Mouse (Mus musculus) forebrain, embryonic 12.5 days (tissue): ENCODE measurements around the gene Ifi206. TPM values are rescaled to one million over a fixed set of nuclear protein-coding genes. Genes with fewer than 3 reads are reported as not detected.
"Not testable (repeated sequence)": the region's sequence is repeated elsewhere in the genome, so short reads cannot be mapped to it uniquely, and the experiment has no call there.

Source experiments
- ATAC-seq: fragments of 200-750 bp; cut with Nextera tagmentation; 2 replicates; pipeline ENCODE4 v1.8.0; 2017; ENCODE audit warnings: moderate TSS enrichment; ENCODE audit not compliant: low FRiP score
- H3K27ac ChIP-seq: fragments of 300-500 bp; sonication (generic); 2 replicates; pipeline ENCODE4 v1.5.1; 2016; ENCODE audit warnings: mild to moderate bottlenecking
- H3K27me3 ChIP-seq: fragments of 300-500 bp; sonication (generic); 2 replicates; pipeline ENCODE4 v1.6.1; 2016; ENCODE audit warnings: mild to moderate bottlenecking
- H3K36me3 ChIP-seq: fragments of 300-500 bp; sonication (generic); replicated peaks from 2 replicates; pipeline ENCODE4 v1.6.1; 2016; ENCODE audit warnings: mild to moderate bottlenecking
- H3K4me1 ChIP-seq: fragments of 300-500 bp; sonication (generic); 2 replicates; pipeline ENCODE4 v1.6.1; 2016
- H3K4me2 ChIP-seq: fragments of 300-500 bp; sonication (generic); 2 replicates; pipeline ENCODE4 v1.6.1; 2016; ENCODE audit warnings: mild to moderate bottlenecking, moderate library complexity
- H3K4me3 ChIP-seq: fragments of 300-500 bp; sonication (generic); replicated peaks from 2 replicates; pipeline ENCODE4 v1.5.1; 2016; ENCODE audit warnings: mild to moderate bottlenecking
- H3K9ac ChIP-seq: fragments of 300-500 bp; sonication (generic); 2 replicates; pipeline ENCODE4 v1.6.1; 2016; ENCODE audit warnings: mild to moderate bottlenecking
- H3K9me3 ChIP-seq: fragments of 300-500 bp; sonication (generic); 2 replicates; pipeline ENCODE4 v1.6.1; 2016
- WGBS: fragments of 180-500 bp; shearing (Covaris S2); methylation state at CpG from one replicate; pipeline ENCODE4 v1.1.7; 2016; 5-methylcytosine and 5-hydroxymethylcytosine counted together
- polyA plus RNA-seq: library from polyadenylated mRNA; unstranded; fragments of >200 nt; fragmentation: Nextera tagmentation; extraction: Ambion mirVana; gene quantifications from 2 replicates; pipeline ENCODE4 v1.2.1, GENCODE M21; 2016

Gene Ifi206
- polyA plus RNA-seq, result not detected in 2 replicates

DNA sequence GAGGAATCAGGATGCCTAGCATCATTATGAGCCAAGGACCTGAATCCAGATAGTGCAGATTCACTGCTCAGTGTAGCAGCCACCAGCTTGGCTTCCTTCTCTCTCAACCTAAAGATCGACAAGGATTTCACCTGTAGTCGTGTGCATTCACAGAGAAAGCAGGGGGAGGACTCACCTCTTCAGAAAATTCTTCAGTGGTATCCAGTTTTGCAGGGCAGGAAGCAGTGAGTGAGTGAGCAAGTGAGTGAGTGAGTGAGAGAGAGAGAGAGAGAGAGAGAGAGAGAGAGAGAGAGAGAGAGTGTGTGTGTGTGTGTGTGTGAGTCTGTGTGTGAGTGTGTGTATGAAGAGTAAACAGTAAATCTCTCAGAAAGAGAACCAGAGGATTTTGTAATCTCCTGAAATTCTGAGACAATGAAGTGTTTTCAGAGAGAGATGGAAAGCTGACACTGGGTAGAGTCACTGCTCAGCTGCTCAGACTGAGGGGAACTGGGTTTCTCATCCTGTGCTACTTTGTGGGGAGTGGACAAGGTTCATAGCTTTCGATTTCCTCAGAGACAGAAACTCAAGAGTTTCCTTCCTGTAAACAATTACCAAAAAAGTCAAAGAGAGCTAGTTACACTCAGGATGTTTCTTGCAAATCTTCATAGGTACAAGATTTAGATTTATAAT lies at the start of gene Ifi206:
Gene Ifi206, minus strand, starts transcription at position 230 of the 669 bp plus-strand sequence.
- H3K4me2 ChIP-seq, H3K27me3 ChIP-seq, H3K9ac ChIP-seq, H3K9me3 ChIP-seq, H3K36me3 ChIP-seq, ATAC-seq, H3K27ac ChIP-seq, H3K4me3 ChIP-seq, H3K4me1 ChIP-seq: not testable (repeated sequence)
- 76% methylated on average over 3 of the region's 3 CpGs for WGBS

- not testable (repeated sequence) for H3K27ac ChIP-seq, H3K27me3 ChIP-seq, H3K4me2 ChIP-seq, H3K36me3 ChIP-seq, ATAC-seq, H3K9me3 ChIP-seq, H3K4me1 ChIP-seq, H3K4me3 ChIP-seq, H3K9ac ChIP-seq
- 96% methylated on average over 3 of the region's 3 CpGs for WGBS
Measured at GRCm38 (mm10) chr1:173535791-173536190, 45.0 kb upstream of the Ifi206 start, which contains the start of gene Ifi214. Ifi214 (minus strand) TSS chr1:173535957.

GRCm38 (mm10) chr1:173521452-173521851 lies 30.6 kb upstream of the Ifi206 start:
- Histone ChIP-seq H3K27ac (no peak overlapping the region), H3K36me3 (no peaks in the 10 kb centered on the region), H3K27me3 (no peaks in the 10 kb centered on the region), H3K9ac (no peak overlapping the region), H3K4me3 (no peak overlapping the region), H3K4me2 (no peak overlapping the region), H3K9me3 (no peaks in the 10 kb centered on the region), H3K4me1 (no peaks in the 10 kb centered on the region)
- no peak for ATAC-seq

DNA sequence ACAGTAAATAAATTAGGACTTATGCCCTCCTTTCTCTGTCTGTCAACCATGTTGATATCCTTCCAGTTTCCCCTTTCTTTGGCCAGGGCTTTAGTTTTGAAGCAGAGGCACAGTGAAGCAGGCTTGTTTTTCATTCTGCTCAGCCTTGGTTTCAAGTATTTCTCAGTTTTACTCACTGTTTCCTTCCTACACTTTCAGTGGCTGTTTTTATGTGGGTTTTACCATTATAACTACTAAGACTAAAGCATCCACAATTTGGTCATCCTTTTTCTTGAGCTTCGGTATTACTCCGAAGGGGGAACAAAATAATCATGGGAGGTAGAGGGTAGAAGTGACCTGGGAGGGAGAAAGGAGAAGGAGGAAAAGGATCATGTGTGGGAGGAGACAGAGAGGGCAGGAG lies 19.8 kb upstream of the Ifi206 start:
- 91% methylated on average over 2 of the region's 2 CpGs for WGBS
- not testable (repeated sequence) for H3K27me3 ChIP-seq, H3K9me3 ChIP-seq, H3K4me1 ChIP-seq, H3K4me2 ChIP-seq, H3K4me3 ChIP-seq, ATAC-seq, H3K27ac ChIP-seq, H3K9ac ChIP-seq, H3K36me3 ChIP-seq

GRCm38 (mm10) chr1:173491483-173491882 lies 642 bp upstream of the Ifi206 start:
- H3K27ac ChIP-seq, H3K4me1 ChIP-seq, H3K9me3 ChIP-seq, H3K4me2 ChIP-seq, H3K4me3 ChIP-seq, H3K36me3 ChIP-seq, H3K9ac ChIP-seq, H3K27me3 ChIP-seq, ATAC-seq: not testable (repeated sequence)

- ATAC-seq, H3K4me3 ChIP-seq, H3K4me2 ChIP-seq, H3K27me3 ChIP-seq, H3K9ac ChIP-seq, H3K36me3 ChIP-seq, H3K9me3 ChIP-seq, H3K27ac ChIP-seq, H3K4me1 ChIP-seq: not testable (repeated sequence)
- 88% methylated on average over 3 of the region's 3 CpGs for WGBS
Measured at GRCm38 (mm10) chr1:173481182-173481574, 9.7 kb downstream of the Ifi206 start.

GRCm38 (mm10) chr1:173480399-173481181 lies 10.3 kb downstream of the Ifi206 start:
- not testable (repeated sequence) for ATAC-seq, H3K9ac ChIP-seq, H3K4me1 ChIP-seq, H3K27ac ChIP-seq, H3K27me3 ChIP-seq, H3K4me2 ChIP-seq, H3K36me3 ChIP-seq, H3K9me3 ChIP-seq, H3K4me3 ChIP-seq
- WGBS, result 94% methylated on average over 5 of the region's 5 CpGs

DNA sequence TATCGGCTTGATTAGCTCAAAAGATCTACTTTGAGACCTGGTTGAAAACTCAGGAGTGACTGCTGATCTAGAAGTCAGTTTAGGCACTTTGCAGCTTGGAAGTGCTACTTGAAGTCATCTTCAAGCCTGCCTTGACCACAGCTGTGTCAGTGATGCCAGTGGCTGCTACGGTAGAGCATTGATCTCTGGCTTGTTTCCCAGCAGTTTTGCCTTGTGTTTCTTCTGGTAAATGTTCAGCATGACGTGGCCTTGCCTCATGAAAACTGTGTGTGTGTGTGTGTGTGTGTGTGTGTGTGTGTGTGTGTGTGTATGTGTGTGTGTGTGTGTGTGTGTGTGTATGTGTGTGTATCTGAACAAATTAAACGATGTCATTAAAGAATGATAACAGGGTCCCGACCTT lies 34.1 kb downstream of the Ifi206 start:
- no peak overlapping the region for H3K4me3 ChIP-seq
- no peak for ATAC-seq
- no peak overlapping the region for H3K9ac ChIP-seq
- H3K4me2 ChIP-seq, result no peak overlapping the region
- WGBS, result 92% methylated on average over 5 of the region's 5 CpGs
- H3K9me3 ChIP-seq, result no peaks in the 10 kb centered on the region
- no peak overlapping the region for H3K27ac ChIP-seq
- H3K4me1 ChIP-seq, result no peaks in the 10 kb centered on the region
- H3K27me3 ChIP-seq, result no peaks in the 10 kb centered on the region
- 0 out of 2 replicates have a peak, but pooled peaks cover 3% of the 10 kb centered on the region for H3K36me3 ChIP-seq

- no peak overlapping the region for H3K27ac ChIP-seq
- no peak overlapping the region for H3K4me3 ChIP-seq
- ATAC-seq, result peak; percentile 73; the same call in 1 of the 2 replicates
- WGBS, result 52% methylated on average over 7 of the region's 7 CpGs
- no peaks in the 10 kb centered on the region for H3K27me3 ChIP-seq
- no peak overlapping the region for H3K4me2 ChIP-seq
- H3K36me3 ChIP-seq, result 0 out of 2 replicates have a peak, but pooled peaks cover 3% of the 10 kb centered on the region
- H3K9me3 ChIP-seq, result no peaks in the 10 kb centered on the region
- H3K9ac ChIP-seq, result no peak overlapping the region
- H3K4me1 ChIP-seq, result no peaks in the 10 kb centered on the region
Measured at GRCm38 (mm10) chr1:173456139-173456754, 34.6 kb downstream of the Ifi206 start.

DNA sequence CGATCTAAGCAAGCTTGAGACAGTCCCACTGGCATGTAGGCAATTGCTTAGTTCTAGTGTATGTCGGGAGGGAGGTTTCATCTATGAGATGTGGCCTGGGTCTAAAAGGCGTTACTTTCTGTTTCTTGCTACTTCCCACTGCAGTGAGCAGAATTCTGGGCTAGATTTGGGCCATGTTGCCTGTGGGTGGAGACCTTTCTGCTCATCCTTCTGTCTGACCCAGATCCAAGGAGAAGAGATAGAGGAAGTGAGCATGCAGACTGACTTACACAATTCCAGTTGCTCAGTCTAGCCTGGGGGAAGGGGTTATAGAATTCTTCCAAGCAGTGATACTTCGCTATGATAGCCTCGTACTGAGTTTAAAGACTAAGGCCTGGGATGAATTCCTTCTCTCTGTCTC lies 39.2 kb downstream of the Ifi206 start:
- H3K27me3 ChIP-seq, result no peaks in the 10 kb centered on the region
- H3K4me3 ChIP-seq, result no peak overlapping the region
- no peak overlapping the region for H3K27ac ChIP-seq
- no peak for ATAC-seq
- no peaks in the 10 kb centered on the region for H3K9me3 ChIP-seq
- no peaks in the 10 kb centered on the region for H3K4me1 ChIP-seq
- no peak overlapping the region for H3K9ac ChIP-seq
- H3K36me3 ChIP-seq, result 0 out of 2 replicates have a peak, but pooled peaks cover 3% of the 10 kb centered on the region
- WGBS, result 93% methylated on average over 5 of the region's 5 CpGs
- no peak overlapping the region for H3K4me2 ChIP-seq

GRCm38 (mm10) chr1:173450621-173451020 lies 40.2 kb downstream of the Ifi206 start:
- Histone ChIP-seq H3K27me3 (no peaks in the 10 kb centered on the region), H3K4me1 (no peaks in the 10 kb centered on the region), H3K9ac (no peak overlapping the region), H3K36me3 (0 out of 2 replicates have a peak, but pooled peaks cover 3% of the 10 kb centered on the region), H3K4me3 (no peak overlapping the region), H3K9me3 (no peaks in the 10 kb centered on the region), H3K27ac (no peak overlapping the region), H3K4me2 (no peak overlapping the region)
- 91% methylated on average over 4 of the region's 4 CpGs for WGBS
- ATAC-seq, result no peak

GRCm38 (mm10) chr1:173447067-173447466 lies 43.8 kb downstream of the Ifi206 start:
- Histone ChIP-seq H3K36me3 (0 out of 2 replicates have a peak, but pooled peaks cover 3% of the 10 kb centered on the region), H3K9ac (no peak overlapping the region), H3K4me1 (no peaks in the 10 kb centered on the region), H3K27me3 (no peaks in the 10 kb centered on the region), H3K4me2 (no peak overlapping the region), H3K9me3 (no peaks in the 10 kb centered on the region), H3K27ac (no peak overlapping the region), H3K4me3 (no peak overlapping the region)
- no peak for ATAC-seq
- 83% methylated on average over 4 of the region's 4 CpGs for WGBS
